Mouse (Mus musculus): ENCODE data around the gene Ccr6. TPM values are rescaled to one million over a fixed set of nuclear protein-coding genes. Genes with fewer than 3 reads are reported as not detected.
"Not testable (repeated sequence)": the region's sequence is repeated elsewhere in the genome, so short reads cannot be mapped to it uniquely, and the experiment has no call there.

Ccr6 gene
- polyA plus RNA-seq, 1 experiment from 2014 or later, result 0.75 TPM

GRCm38 (mm10) chr17:8242186-8242585 is 6.3 kb downstream of the Ccr6 start:
- no peak overlapping the region for H3K9ac ChIP-seq (ENCODE audit: low read depth, low read length)
- H3K27ac ChIP-seq (ENCODE audit: low read length), result no peak overlapping the region
- H3K4me1 ChIP-seq (ENCODE audit: control insufficient read depth, insufficient read depth, low read length), result no peaks in the 10 kb centered on the region
- no peak overlapping the region for H3K4me2 ChIP-seq (ENCODE audit: low read depth, low read length)
- WGBS, result 82% methylated on average over 11 of the region's 11 CpGs
- no peaks in the 10 kb centered on the region for H3K36me3 ChIP-seq (ENCODE audit: control insufficient read depth, insufficient read depth, low read length)
- no peak overlapping the region for H3K4me3 ChIP-seq (ENCODE audit: low read length)
- H3K9me3 ChIP-seq (ENCODE audit: control insufficient read depth, low read length), result no peaks in the 10 kb centered on the region
- no peak for ATAC-seq
- H3K27me3 ChIP-seq (replicated peaks; ENCODE audit: control insufficient read depth, insufficient read depth, low read length), result no peaks in the 10 kb centered on the region

GRCm38 (mm10) chr17:8244124-8244523 is 8.3 kb downstream of the Ccr6 start:
- ATAC-seq, result no peak
- Histone ChIP-seq H3K27ac (ENCODE audit: low read length) (no peak overlapping the region), H3K4me1 (ENCODE audit: control insufficient read depth, insufficient read depth, low read length) (no peaks in the 10 kb centered on the region)

GRCm38 (mm10) chr17:8246102-8246754 is 10.4 kb downstream of the Ccr6 start:
- H3K27ac ChIP-seq (ENCODE audit: low read length), result peak overlapping the region; percentile 31; the same call in 1 of the 2 replicates
- no peak overlapping the region for H3K9ac ChIP-seq (ENCODE audit: low read depth, low read length)
- no peak overlapping the region for H3K4me2 ChIP-seq (ENCODE audit: low read depth, low read length)
- no peak overlapping the region for H3K4me3 ChIP-seq (ENCODE audit: low read length)
- H3K36me3 ChIP-seq (ENCODE audit: control insufficient read depth, insufficient read depth, low read length), result no peaks in the 10 kb centered on the region
- no peaks in the 10 kb centered on the region for H3K4me1 ChIP-seq (ENCODE audit: control insufficient read depth, insufficient read depth, low read length)
- 58% methylated on average over 4 of the region's 4 CpGs for WGBS
- H3K27me3 ChIP-seq (replicated peaks; ENCODE audit: control insufficient read depth, insufficient read depth, low read length), result no peaks in the 10 kb centered on the region
- H3K9me3 ChIP-seq (ENCODE audit: control insufficient read depth, low read length), result no peaks in the 10 kb centered on the region
- peak; percentile 58 for ATAC-seq

More at GRCm38 (mm10) chr17:8244124-8244523, 8.3 kb downstream of the Ccr6 start:
- H3K36me3 ChIP-seq (ENCODE audit: control insufficient read depth, insufficient read depth, low read length), result no peaks in the 10 kb centered on the region
- no peaks in the 10 kb centered on the region for H3K27me3 ChIP-seq (replicated peaks; ENCODE audit: control insufficient read depth, insufficient read depth, low read length)
- no peak overlapping the region for H3K9ac ChIP-seq (ENCODE audit: low read depth, low read length)
- H3K4me3 ChIP-seq (ENCODE audit: low read length), result no peak overlapping the region
- H3K4me2 ChIP-seq (ENCODE audit: low read depth, low read length), result no peak overlapping the region
- no peaks in the 10 kb centered on the region for H3K9me3 ChIP-seq (ENCODE audit: control insufficient read depth, low read length)
- 55% methylated on average over 2 of the region's 2 CpGs for WGBS

GRCm38 (mm10) chr17:8251704-8252103 is 15.9 kb downstream of the Ccr6 start:
- no peaks in the 10 kb centered on the region for H3K4me1 ChIP-seq (ENCODE audit: control insufficient read depth, insufficient read depth, low read length)
- no peaks in the 10 kb centered on the region for H3K9me3 ChIP-seq (ENCODE audit: control insufficient read depth, low read length)
- H3K9ac ChIP-seq (ENCODE audit: low read depth, low read length), result no peak overlapping the region
- 93% methylated on average over 7 of the region's 7 CpGs for WGBS
- no peaks in the 10 kb centered on the region for H3K27me3 ChIP-seq (replicated peaks; ENCODE audit: control insufficient read depth, insufficient read depth, low read length)
- no peak overlapping the region for H3K4me3 ChIP-seq (ENCODE audit: low read length)
- H3K36me3 ChIP-seq (ENCODE audit: control insufficient read depth, insufficient read depth, low read length), result no peaks in the 10 kb centered on the region
- no peak for ATAC-seq
- H3K4me2 ChIP-seq (ENCODE audit: low read depth, low read length), result no peak overlapping the region
- H3K27ac ChIP-seq (ENCODE audit: low read length), result no peak overlapping the region

GRCm38 (mm10) chr17:8254268-8254667 is 18.4 kb downstream of the Ccr6 start:
- no peaks in the 10 kb centered on the region for H3K9me3 ChIP-seq (ENCODE audit: control insufficient read depth, low read length)
- ATAC-seq, result no peak
- H3K27ac ChIP-seq (ENCODE audit: low read length), result no peak overlapping the region
- H3K4me1 ChIP-seq (ENCODE audit: control insufficient read depth, insufficient read depth, low read length), result no peaks in the 10 kb centered on the region
- H3K9ac ChIP-seq (ENCODE audit: low read depth, low read length), result no peak overlapping the region
- no peak overlapping the region for H3K4me2 ChIP-seq (ENCODE audit: low read depth, low read length)
- no peaks in the 10 kb centered on the region for H3K36me3 ChIP-seq (ENCODE audit: control insufficient read depth, insufficient read depth, low read length)
- no peak overlapping the region for H3K4me3 ChIP-seq (ENCODE audit: low read length)
- no peaks in the 10 kb centered on the region for H3K27me3 ChIP-seq (replicated peaks; ENCODE audit: control insufficient read depth, insufficient read depth, low read length)

- Histone ChIP-seq H3K36me3 (ENCODE audit: control insufficient read depth, insufficient read depth, low read length) (no peaks in the 10 kb centered on the region), H3K9ac (ENCODE audit: low read depth, low read length) (no peak overlapping the region), H3K9me3 (ENCODE audit: control insufficient read depth, low read length) (no peaks in the 10 kb centered on the region), H3K4me2 (ENCODE audit: low read depth, low read length) (no peak overlapping the region), H3K27me3 (replicated peaks; ENCODE audit: control insufficient read depth, insufficient read depth, low read length) (no peaks in the 10 kb centered on the region), H3K4me1 (ENCODE audit: control insufficient read depth, insufficient read depth, low read length) (no peaks in the 10 kb centered on the region), H3K4me3 (ENCODE audit: low read length) (no peak overlapping the region), H3K27ac (ENCODE audit: low read length) (no peak overlapping the region)
- 68% methylated on average over 3 of the region's 3 CpGs for WGBS
- no peak for ATAC-seq
Observed at GRCm38 (mm10) chr17:8254914-8255313, 19.1 kb downstream of the Ccr6 start.

GRCm38 (mm10) chr17:8255583-8255982 is 19.7 kb downstream of the Ccr6 start:
- no peaks in the 10 kb centered on the region for H3K9me3 ChIP-seq (ENCODE audit: control insufficient read depth, low read length)
- no peak for ATAC-seq
- no peak overlapping the region for H3K9ac ChIP-seq (ENCODE audit: low read depth, low read length)
- H3K36me3 ChIP-seq (ENCODE audit: control insufficient read depth, insufficient read depth, low read length), result no peaks in the 10 kb centered on the region
- H3K27ac ChIP-seq (ENCODE audit: low read length), result no peak overlapping the region
- H3K4me2 ChIP-seq (ENCODE audit: low read depth, low read length), result no peak overlapping the region
- no peaks in the 10 kb centered on the region for H3K27me3 ChIP-seq (replicated peaks; ENCODE audit: control insufficient read depth, insufficient read depth, low read length)
- H3K4me1 ChIP-seq (ENCODE audit: control insufficient read depth, insufficient read depth, low read length), result no peaks in the 10 kb centered on the region
- WGBS, result 88% methylated on average over 6 of the region's 6 CpGs
- no peak overlapping the region for H3K4me3 ChIP-seq (ENCODE audit: low read length)

GRCm38 (mm10) chr17:8256982-8257381 is 21.1 kb downstream of the Ccr6 start:
- no peak overlapping the region for H3K9ac ChIP-seq (ENCODE audit: low read depth, low read length)
- 74% methylated on average over 8 of the region's 8 CpGs for WGBS
- H3K27me3 ChIP-seq (replicated peaks; ENCODE audit: control insufficient read depth, insufficient read depth, low read length), result no peaks in the 10 kb centered on the region
- H3K36me3 ChIP-seq (ENCODE audit: control insufficient read depth, insufficient read depth, low read length), result no peaks in the 10 kb centered on the region
- H3K9me3 ChIP-seq (ENCODE audit: control insufficient read depth, low read length), result no peaks in the 10 kb centered on the region
- no peak overlapping the region for H3K4me3 ChIP-seq (ENCODE audit: low read length)
- H3K4me2 ChIP-seq (ENCODE audit: low read depth, low read length), result no peak overlapping the region
- ATAC-seq, result no peak
- no peak overlapping the region for H3K27ac ChIP-seq (ENCODE audit: low read length)
- no peaks in the 10 kb centered on the region for H3K4me1 ChIP-seq (ENCODE audit: control insufficient read depth, insufficient read depth, low read length)

GRCm38 (mm10) chr17:8264638-8265037 is 28.8 kb downstream of the Ccr6 start:
- 18% methylated on average over 7 of the region's 7 CpGs for WGBS
- not testable (repeated sequence) for ATAC-seq; H3K9ac ChIP-seq (ENCODE audit: low read depth, low read length); H3K36me3 ChIP-seq (ENCODE audit: control insufficient read depth, insufficient read depth, low read length); H3K4me1 ChIP-seq (ENCODE audit: control insufficient read depth, insufficient read depth, low read length); H3K4me2 ChIP-seq (ENCODE audit: low read depth, low read length); H3K27ac ChIP-seq (ENCODE audit: low read length); H3K4me3 ChIP-seq (ENCODE audit: low read length); H3K9me3 ChIP-seq (ENCODE audit: control insufficient read depth, low read length); H3K27me3 ChIP-seq (replicated peaks; ENCODE audit: control insufficient read depth, insufficient read depth, low read length)
